Mouse (Mus musculus): ENCODE measurements around the gene Sbk1. TPM values are rescaled to one million over a fixed set of nuclear protein-coding genes. Genes with fewer than 3 reads are reported as not detected.

Sbk1 gene
- polyA plus RNA-seq, 1 experiment, result 227 TPM

DNA sequence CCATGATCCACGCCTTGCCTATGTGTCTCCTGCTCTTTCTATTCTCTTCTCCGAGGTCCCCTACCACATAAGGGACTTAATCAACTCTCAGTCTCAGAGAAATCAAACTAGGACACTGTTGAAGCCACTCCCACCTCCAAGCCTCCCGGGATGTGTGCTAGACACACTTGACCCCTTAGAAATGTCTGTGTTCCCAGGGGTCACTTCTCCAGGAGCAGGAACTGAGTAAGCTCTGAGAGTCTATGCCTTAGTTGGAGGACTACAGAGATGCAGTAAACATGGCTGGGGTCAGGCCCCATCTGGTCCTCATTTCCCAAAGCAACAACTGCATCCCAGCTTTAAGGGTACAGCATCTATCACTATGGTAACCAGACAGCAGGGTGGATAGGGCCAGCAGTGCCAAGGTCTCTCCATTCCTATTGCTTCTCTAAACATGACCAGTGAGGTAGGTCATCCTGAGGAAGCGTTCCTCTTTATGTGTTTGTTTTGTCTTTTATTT lies 6.0 kb upstream of the Sbk1 start:
- no peak for TF ChIP-seq CTCF (IDR thresholded peaks at IDR 0.05; ENCODE audit: borderline replicate concordance, insufficient read depth, low read depth, low read length)

GRCm38 (mm10) chr7:126267606-126268005 lies 4.8 kb upstream of the Sbk1 start:
- Histone ChIP-seq H3K4me1 (ENCODE audit: control insufficient read depth, insufficient read depth, low read length) (peaks cover 28% of the 10 kb centered on the region), H3K4me3 (replicated peaks; ENCODE audit: insufficient read depth, low read depth, low read length) (no peak overlapping the region), H3K27ac (ENCODE audit: insufficient read depth, low read length) (no peak overlapping the region), H3K27me3 (ENCODE audit: control insufficient read depth, insufficient read depth, low read length) (no peaks in the 10 kb centered on the region)
- DNase-seq, result peak; percentile 51 to 65
- no peak for TF ChIP-seq CTCF (IDR thresholded peaks at IDR 0.05; ENCODE audit: borderline replicate concordance, insufficient read depth, low read depth, low read length)
- WGBS, result 4% methylated on average over 8 of the region's 8 CpGs

More for the DNA sequence above, 6.0 kb upstream of the Sbk1 start:
- no peak for DNase-seq
- peaks cover 35% of the 10 kb centered on the region for H3K4me1 ChIP-seq (ENCODE audit: control insufficient read depth, insufficient read depth, low read length)
- H3K27ac ChIP-seq (ENCODE audit: insufficient read depth, low read length), result no peak overlapping the region
- H3K4me3 ChIP-seq (replicated peaks; ENCODE audit: insufficient read depth, low read depth, low read length), result no peak overlapping the region
- no peaks in the 10 kb centered on the region for H3K27me3 ChIP-seq (ENCODE audit: control insufficient read depth, insufficient read depth, low read length)
- WGBS, result 55% methylated on average over 4 of the region's 4 CpGs

DNA sequence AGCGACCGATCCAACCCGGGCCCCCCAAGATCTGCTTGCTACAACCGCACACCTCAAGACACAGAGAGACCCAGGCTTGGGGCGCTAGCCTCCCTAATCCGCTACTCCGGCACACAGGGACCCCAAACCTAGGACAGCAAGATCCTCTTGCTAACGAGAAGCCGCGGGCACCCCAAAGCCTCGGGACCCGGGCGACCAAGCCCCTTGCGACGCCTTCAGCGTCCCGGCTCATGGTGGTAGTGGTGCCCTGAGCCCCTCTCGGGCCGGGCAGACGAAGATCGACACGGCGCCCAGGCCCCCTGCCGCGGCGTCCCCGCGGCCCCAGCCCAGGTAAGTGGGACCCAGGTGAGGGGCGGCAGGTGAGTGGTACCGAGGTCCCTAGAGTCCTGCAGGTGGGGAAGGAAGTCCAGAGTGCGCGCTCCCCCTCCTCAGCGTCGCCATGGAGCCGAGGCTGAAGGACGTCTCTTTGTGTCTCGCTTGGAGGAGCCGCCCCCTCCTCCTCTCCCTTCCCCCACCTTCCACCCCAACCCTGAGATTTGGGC lies 422 bp downstream of the Sbk1 start:
- Histone ChIP-seq H3K27me3 (ENCODE audit: control insufficient read depth, insufficient read depth, low read length) (no peaks in the 10 kb centered on the region), H3K27ac (ENCODE audit: insufficient read depth, low read length) (peak overlapping the region; percentile 97), H3K4me3 (replicated peaks; ENCODE audit: insufficient read depth, low read depth, low read length) (peak overlapping the region; percentile 81), H3K4me1 (ENCODE audit: control insufficient read depth, insufficient read depth, low read length) (peaks cover 43% of the 10 kb centered on the region)
- under 1% methylated on average over 38 of the region's 38 CpGs for WGBS
- TF ChIP-seq CTCF (IDR thresholded peaks at IDR 0.05; ENCODE audit: borderline replicate concordance, insufficient read depth, low read depth, low read length) (no peak), POLR2A (IDR thresholded peaks at IDR 0.05; ENCODE audit: borderline replicate concordance, insufficient read depth, low read length) (no peak)
- DNase-seq, result no peak

DNA sequence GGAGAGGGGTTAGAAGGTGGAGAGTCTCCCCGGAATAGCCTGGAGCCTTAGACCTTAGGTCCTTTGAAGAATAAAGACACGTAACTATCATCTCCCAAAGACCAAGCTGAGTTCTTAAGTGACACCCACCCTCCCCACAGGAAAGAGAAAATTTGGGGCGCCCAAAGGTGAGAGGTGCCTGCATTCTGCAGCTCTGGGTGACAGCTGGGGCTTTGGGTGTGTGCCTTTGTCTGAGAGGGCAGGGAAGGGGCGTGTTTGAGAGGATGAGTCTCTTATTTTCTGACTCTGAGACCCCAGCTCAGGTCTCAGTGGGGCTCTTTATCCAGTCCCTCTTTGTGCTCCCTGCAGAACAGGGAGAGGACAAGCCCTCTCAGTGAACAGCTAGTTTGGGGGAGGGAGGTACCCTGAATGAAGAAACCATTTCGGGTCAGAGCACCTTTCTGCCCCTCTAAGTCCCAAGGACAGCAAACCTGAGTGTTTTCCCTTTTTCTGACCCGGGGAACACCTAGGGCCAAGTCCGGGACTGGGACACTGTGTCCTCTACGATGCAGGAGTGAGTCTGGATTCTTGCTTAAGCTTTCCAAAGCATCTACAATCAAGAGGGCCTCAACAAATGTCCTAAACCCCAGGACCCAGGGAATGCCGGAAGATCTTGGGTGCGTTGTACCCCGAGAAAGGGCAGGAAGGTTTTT lies 1.1 kb downstream of the Sbk1 start:
- Histone ChIP-seq H3K4me1 (ENCODE audit: control insufficient read depth, insufficient read depth, low read length) (peaks cover 44% of the 10 kb centered on the region), H3K4me3 (replicated peaks; ENCODE audit: insufficient read depth, low read depth, low read length) (peak overlapping the region; percentile 81), H3K27me3 (ENCODE audit: control insufficient read depth, insufficient read depth, low read length) (no peaks in the 10 kb centered on the region), H3K27ac (ENCODE audit: insufficient read depth, low read length) (peak overlapping the region; percentile 97)
- no peak for TF ChIP-seq POLR2A (IDR thresholded peaks at IDR 0.05; ENCODE audit: borderline replicate concordance, insufficient read depth, low read length)
- no peak for TF ChIP-seq CTCF (IDR thresholded peaks at IDR 0.05; ENCODE audit: borderline replicate concordance, insufficient read depth, low read depth, low read length)
- peak in 1 of 2 experiments; percentile 49 for DNase-seq
- 7% methylated on average over 11 of the region's 11 CpGs for WGBS

GRCm38 (mm10) chr7:126274137-126274536 lies 1.7 kb downstream of the Sbk1 start:
- TF ChIP-seq CTCF (IDR thresholded peaks at IDR 0.05; ENCODE audit: borderline replicate concordance, insufficient read depth, low read depth, low read length), result no peak
- no peak for TF ChIP-seq POLR2A (IDR thresholded peaks at IDR 0.05; ENCODE audit: borderline replicate concordance, insufficient read depth, low read length)
- no peak for DNase-seq
- Histone ChIP-seq H3K4me3 (replicated peaks; ENCODE audit: insufficient read depth, low read depth, low read length) (peak overlapping the region; percentile 81), H3K27me3 (ENCODE audit: control insufficient read depth, insufficient read depth, low read length) (no peaks in the 10 kb centered on the region), H3K4me1 (ENCODE audit: control insufficient read depth, insufficient read depth, low read length) (peaks cover 50% of the 10 kb centered on the region), H3K27ac (ENCODE audit: insufficient read depth, low read length) (peak overlapping the region; percentile 97)
- 13% methylated on average over 3 of the region's 3 CpGs for WGBS

DNA sequence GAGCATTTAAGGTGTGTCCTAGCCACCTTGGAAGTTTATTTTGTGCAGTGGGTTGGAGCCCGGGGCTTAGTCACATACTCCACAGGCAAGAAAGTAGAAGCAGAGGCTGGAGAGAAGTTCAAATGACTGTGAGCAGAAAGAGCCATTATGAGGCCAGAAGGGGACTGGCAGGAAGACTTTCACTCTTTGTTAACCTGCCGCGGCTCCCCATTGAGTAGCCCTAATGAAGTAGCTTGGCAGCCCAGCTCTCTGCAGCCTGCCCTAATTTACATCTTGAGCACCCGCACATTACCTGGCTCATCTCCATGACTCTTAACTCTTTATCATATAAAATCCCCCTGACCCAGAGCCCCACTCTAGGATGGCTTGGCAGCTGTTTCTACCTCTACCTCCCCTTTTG lies 2.2 kb downstream of the Sbk1 start:
- 3% methylated on average over 4 of the region's 4 CpGs for WGBS
- peak overlapping the region; percentile 97 for H3K27ac ChIP-seq (ENCODE audit: insufficient read depth, low read length)
- peak overlapping the region; percentile 81 for H3K4me3 ChIP-seq (replicated peaks; ENCODE audit: insufficient read depth, low read depth, low read length)
- no peaks in the 10 kb centered on the region for H3K27me3 ChIP-seq (ENCODE audit: control insufficient read depth, insufficient read depth, low read length)
- peak; percentile 70 to 77 for DNase-seq
- peaks cover 55% of the 10 kb centered on the region for H3K4me1 ChIP-seq (ENCODE audit: control insufficient read depth, insufficient read depth, low read length)
- no peak for TF ChIP-seq POLR2A (IDR thresholded peaks at IDR 0.05; ENCODE audit: borderline replicate concordance, insufficient read depth, low read length)

- 18% methylated on average over 5 of the region's 5 CpGs for WGBS
- no peak for TF ChIP-seq CTCF (IDR thresholded peaks at IDR 0.05; ENCODE audit: borderline replicate concordance, insufficient read depth, low read depth, low read length)
- TF ChIP-seq POLR2A (IDR thresholded peaks at IDR 0.05; ENCODE audit: borderline replicate concordance, insufficient read depth, low read length), result no peak
- DNase-seq, result peak in 1 of 2 experiments; percentile 54
- Histone ChIP-seq H3K27ac (ENCODE audit: insufficient read depth, low read length) (no peak overlapping the region), H3K4me3 (replicated peaks; ENCODE audit: insufficient read depth, low read depth, low read length) (peak overlapping the region; percentile 81), H3K27me3 (ENCODE audit: control insufficient read depth, insufficient read depth, low read length) (no peaks in the 10 kb centered on the region), H3K4me1 (ENCODE audit: control insufficient read depth, insufficient read depth, low read length) (peaks cover 66% of the 10 kb centered on the region)
Observed at GRCm38 (mm10) chr7:126275711-126276110, 3.3 kb downstream of the Sbk1 start.

GRCm38 (mm10) chr7:126276297-126276696 lies 3.9 kb downstream of the Sbk1 start:
- TF ChIP-seq POLR2A (IDR thresholded peaks at IDR 0.05; ENCODE audit: borderline replicate concordance, insufficient read depth, low read length) (no peak), CTCF (IDR thresholded peaks at IDR 0.05; ENCODE audit: borderline replicate concordance, insufficient read depth, low read depth, low read length) (no peak)
- Histone ChIP-seq H3K4me3 (replicated peaks; ENCODE audit: insufficient read depth, low read depth, low read length) (peak overlapping the region; percentile 37), H3K27ac (ENCODE audit: insufficient read depth, low read length) (0 out of 2 replicates have a peak overlapping the region, but pooled peaks have one; percentile 17), H3K27me3 (ENCODE audit: control insufficient read depth, insufficient read depth, low read length) (no peaks in the 10 kb centered on the region), H3K4me1 (ENCODE audit: control insufficient read depth, insufficient read depth, low read length) (peaks cover 65% of the 10 kb centered on the region)
- DNase-seq, result peak in 1 of 2 experiments; percentile 30
- WGBS, result 36% methylated on average over 6 of the region's 6 CpGs

Measured in cerebellum, adult 2 months (tissue).